Mouse (Mus musculus) megakaryocyte-erythroid progenitor cell, adult 5-6 weeks (primary cell): Measurements from ENCODE around the gene Cd4. TPM values are rescaled to one million over a fixed set of nuclear protein-coding genes. Genes with fewer than 3 reads are reported as not detected.

Experiments used
- ATAC-seq: replicated peaks from 2 replicates; pipeline ENCODE4 v1.8.0; 2016; ENCODE audit warnings: mild to moderate bottlenecking, inconsistent platforms; ENCODE audit not compliant: severe bottlenecking, poor library complexity, low FRiP score, low TSS enrichment
- total RNA-seq, 2 experiments: library from RNA; stranded (forward) in 1 of 2; stranded (reverse) in 1 of 2; fragments of 200-1000, 215-1000 nt in 1 of 2; fragments of >200 nt in 1 of 2; fragmentation: Nextera tagmentation in 1 of 2; gene quantifications; 2 replicates each; pipeline ENCODE4 v1.2.3; 2014 to 2017

Gene Cd4
- total RNA-seq, 2 experiments from 2014 or later = not detected

DNA sequence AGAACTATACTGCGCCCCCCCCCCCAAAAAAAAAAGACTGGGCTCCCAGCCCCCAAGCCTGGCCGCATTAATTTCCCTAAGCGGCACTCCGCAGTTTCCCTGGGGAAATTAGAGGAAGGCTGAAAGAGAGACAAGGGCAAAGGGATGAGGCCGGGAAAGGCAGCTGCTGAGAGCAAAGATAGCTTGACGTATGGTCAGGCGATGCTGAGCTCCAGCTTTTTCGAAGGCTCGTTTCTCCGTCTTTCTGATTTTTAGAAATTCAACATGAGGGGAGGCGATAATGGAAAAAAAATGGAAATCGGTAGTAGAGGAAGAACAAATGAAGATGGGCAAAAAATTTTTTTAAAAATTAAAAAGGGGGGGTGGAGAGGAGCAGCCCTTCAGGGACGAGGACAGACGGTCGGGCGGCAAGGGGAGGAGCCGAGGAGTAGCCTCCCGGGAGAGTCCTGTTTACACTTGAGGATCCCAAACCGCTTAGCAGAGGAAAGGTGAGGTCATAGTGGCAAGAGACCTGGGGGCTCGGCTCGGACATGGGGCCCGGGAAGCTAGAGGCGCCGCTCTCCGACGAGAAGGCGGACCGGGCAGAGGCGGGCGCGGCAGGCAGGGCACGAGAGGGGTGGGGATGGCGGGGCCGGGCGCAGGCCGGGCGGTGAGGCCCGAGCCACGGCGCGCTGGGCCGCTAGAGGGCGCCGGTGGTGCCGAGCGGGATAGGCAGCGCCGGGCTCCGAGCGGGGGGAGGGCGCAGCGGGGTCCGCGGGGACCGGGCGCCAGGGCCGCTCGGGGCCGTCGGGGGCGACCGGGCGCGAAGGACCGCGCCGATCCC is 28.9 kb upstream of the Cd4 start:
- peak; percentile 73 for ATAC-seq

DNA sequence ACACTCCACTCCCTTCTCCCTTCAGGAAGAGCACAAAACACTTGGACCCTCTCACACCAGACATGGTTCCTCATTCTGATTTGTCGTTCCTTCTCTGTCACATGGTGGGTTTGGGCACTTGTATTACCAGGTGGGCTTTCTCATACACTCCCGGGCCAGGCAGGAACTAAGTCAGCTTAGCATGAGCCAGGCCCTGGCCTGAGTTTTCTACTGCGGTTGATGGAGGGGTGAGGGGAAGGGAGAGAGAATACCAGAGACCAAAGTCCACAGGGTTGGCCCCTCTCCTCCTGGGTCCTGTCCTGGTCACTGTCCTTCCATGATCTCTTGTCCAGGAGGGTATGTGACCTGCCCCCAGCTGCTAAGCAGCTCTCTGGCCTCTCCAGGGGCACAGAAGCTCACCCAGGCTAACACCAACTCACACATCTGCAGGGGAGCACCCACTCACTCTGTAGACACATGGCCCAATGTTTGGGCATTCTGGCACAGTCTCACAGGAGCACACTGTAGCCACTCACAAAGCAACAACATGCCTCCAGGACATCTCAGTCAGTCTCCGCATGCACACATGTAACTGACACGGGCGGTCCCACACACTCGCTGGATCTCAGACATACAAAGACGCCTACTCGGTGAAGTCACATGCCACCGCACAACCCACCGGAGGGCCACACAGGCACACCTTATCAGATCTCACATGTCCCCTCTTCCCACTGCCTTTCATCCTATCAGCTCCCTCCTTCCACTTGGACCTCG is 28.1 kb upstream of the Cd4 start:
- no peak for ATAC-seq

DNA sequence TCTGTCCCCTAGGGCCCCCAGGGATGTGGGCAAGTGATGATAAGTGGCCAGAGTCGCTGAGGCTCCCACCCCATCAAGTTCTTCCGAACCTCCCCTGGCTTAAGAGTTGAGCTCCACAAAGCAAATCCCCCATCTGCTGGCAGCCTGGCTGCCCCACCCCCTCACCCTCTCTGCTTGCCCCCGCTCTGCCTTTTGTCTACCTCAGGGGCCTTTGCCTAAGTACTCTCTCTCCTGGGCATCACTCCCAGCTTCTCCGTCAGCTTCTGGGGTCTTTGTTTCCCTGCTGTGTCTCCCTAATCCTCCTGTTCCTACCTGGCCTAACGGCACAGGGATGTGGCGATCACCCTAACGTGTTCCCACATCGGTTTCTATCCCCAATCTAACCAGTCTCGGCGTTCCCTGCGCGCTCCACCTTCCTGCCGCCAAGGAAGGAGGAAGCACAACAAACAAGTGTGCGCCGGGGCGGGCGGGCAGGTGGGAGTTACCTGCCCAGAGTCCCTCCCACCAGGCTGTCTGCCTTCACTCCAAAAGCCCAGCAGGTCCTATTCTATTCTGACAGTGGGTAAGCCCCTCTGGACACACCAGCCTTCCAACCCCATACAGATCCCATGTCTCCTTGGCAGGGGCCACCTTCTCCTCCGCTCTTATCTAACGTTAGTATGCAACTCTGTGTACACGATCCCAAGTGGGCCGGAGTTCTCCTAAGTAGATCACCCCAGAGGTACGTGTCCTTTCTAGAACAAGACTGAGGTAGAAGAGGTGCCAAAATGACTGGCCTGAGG is 27.3 kb upstream of the Cd4 start:
- ATAC-seq = no peak

DNA sequence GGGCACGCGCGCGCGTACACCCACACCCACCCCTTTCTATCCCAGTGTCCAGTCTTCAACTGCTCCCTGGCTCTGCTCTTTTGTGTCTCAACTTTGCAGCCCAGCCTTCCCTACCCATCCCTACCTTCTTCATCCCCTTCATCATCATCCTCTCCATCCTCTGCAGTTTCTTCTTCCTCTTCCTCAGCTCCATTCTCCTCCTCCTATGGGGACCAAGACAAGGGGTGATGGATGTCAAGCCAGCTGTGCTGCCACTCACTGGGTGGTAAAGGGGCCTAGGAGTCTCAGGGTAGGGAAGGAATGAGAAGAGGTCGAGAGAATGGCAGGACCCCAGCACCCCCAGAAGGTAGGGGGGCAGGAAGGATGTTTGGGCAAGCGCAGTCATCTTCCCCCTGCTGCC is 26.5 kb upstream of the Cd4 start:
- no peak for ATAC-seq

DNA sequence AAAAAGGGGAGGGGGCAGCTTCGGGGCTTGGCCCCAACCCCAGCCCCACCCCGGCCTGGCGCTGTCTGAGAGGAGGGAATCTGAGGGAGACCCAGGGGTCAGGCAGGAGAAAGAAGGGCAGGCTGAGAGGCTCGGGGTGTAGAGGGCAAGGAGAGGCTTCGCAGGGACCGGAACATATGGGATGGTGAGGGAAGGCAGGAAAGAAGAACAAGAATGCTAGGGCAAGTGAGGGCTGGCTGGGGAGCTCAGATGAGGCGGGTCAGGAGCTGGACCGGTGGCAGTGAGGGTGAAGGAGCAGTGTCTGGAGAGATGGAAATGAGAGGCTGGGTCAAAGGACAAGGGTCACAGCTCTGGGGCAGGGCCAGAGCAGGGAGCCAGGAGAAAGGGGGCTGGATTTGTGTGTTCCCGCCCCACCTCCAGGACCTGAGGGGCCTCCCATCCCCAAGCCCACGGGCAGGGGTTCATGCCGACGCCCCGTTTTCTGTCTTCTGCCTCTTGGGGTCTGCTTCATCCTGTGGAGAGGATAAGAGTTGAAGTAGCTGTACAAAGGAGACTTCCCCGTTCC is 25.8 kb upstream of the Cd4 start:
- ATAC-seq = no peak

DNA sequence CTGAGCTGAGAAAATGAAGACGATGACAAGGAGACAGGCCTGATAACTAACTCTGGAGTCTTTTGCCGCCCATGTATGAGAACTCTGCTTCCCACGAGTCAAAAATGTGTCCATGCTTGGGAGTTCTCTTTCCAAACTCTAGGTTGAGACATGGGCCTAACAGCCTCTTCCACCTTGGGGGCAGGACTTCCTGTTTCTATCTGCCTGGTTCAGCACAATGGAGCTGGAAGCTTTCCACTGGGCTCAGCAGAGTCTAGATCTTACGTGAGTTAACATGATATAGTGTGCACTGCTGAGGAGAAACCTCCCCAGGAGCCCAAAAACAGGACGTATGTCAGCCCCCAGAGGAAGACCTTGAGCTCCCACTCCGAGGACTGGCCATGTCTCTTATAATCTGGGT is 25.2 kb upstream of the Cd4 start:
- no peak for ATAC-seq

DNA sequence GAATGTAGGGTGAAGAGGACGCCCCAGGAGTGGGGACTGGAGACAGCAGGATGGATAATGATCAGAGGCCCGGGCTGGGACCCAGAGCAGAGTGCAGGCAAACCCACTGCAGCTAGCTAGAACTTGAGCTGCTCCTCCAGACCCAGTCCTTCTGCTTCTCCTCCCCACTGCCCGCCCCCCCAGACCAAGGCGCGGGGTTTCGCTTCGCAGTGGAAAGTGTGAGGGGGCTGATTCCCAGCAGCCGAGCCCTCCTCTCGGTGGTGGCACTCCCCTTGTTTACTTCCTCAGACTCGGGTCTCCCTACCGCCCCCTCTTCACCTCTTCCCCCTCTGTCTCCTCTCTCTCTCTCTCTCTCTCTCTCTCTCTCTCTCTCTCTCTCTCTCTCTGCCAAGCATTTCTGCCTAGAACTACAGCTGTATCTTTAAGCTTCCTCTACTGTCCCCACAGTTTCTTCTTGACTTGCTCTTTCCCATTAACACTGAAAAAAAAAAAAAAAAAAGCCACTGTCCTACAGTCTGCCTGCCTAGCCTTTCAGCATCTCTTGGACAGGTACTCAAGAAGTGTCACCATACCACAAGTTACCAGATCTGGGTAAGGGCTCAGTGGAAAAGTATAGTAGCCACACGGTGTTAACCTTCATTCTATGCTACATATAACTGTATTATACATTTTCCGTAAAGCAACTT is 23.7 kb upstream of the Cd4 start, which contains the start of gene Lag3:
Lag3 (minus strand) TSS at position 173 of the 686 bp plus-strand sequence.
- ATAC-seq = no peak

DNA sequence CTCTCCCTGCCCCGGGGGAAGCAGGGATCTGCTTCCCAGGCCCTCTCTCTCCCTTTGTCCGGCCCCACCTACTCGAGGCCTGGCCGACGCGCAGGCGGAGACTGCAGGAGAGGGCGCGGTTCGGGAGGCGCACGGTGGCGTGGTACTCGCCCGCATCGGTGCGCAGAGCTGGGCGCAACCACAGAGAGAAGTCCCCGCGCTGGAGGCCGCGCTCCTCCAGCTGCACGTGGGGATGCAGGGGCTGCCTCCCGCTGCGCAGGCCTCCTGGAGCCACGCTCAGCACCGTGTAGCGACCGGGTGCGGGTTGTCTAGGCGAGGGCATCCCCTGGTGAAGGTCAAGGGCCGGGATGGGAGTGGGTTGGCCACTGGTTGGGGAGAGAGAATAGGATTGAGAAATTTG is 22.0 kb upstream of the Cd4 start:
- no peak for ATAC-seq

DNA sequence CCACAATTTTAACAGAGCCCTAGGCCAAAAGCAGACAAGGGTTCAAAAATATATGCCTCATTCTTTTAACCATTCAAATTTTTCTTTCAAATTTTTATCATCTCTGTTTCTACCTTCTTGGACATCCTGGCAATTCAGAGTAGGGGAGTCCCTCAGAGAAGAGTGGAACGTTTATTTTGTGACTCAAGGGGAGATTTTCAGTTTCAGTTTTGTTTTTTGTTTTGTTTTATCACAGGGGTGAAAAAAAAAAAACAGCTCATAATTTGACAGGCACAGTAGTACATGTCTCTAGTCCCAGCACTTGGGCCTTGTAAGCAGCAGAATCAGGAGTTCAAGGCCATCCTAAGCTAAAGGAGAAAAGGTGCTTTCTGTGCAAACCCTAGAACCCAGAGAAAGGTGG is 19.7 kb upstream of the Cd4 start:
- ATAC-seq = no peak

DNA sequence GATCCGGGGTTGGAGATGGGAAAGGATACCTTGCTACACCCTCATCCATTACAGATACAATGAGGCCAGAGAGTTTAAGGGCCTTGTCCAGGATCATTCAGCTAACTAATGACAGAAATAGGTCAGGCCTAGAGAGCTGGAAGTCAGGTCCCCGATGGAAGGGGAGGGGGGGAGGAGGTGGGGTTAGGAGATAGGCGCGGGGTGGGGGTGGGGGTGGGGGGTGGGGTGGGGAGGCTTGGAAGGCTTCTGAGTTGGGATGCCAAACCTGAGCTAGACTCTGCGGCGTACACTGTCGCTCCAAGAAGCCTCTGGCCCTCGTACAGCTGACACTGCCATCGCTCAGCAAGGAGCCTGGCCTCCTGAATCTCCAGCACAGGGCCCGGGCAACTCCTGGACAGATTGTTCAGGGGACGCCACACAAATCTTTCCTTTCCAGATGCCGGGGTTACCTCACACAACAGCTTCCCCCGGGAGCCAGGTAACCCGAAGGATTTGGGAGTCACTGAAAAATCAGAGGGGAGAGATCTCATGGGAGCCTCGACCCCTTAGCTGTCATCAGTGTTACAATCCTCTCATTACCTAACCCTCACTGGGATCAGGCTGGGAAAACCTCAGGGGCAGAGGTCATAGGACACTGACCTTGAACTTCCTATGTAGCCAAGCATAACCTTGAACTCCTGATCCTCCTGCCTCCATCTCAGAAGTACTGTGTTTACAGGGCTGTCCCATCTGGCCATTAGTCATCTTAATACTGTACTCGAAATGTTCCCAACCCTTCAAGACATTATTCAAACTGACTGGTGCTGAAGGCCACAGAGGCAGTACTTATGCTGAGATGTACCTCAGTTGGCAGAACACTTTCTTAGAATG is 17.2 kb upstream of the Cd4 start:
- ATAC-seq = no peak

DNA sequence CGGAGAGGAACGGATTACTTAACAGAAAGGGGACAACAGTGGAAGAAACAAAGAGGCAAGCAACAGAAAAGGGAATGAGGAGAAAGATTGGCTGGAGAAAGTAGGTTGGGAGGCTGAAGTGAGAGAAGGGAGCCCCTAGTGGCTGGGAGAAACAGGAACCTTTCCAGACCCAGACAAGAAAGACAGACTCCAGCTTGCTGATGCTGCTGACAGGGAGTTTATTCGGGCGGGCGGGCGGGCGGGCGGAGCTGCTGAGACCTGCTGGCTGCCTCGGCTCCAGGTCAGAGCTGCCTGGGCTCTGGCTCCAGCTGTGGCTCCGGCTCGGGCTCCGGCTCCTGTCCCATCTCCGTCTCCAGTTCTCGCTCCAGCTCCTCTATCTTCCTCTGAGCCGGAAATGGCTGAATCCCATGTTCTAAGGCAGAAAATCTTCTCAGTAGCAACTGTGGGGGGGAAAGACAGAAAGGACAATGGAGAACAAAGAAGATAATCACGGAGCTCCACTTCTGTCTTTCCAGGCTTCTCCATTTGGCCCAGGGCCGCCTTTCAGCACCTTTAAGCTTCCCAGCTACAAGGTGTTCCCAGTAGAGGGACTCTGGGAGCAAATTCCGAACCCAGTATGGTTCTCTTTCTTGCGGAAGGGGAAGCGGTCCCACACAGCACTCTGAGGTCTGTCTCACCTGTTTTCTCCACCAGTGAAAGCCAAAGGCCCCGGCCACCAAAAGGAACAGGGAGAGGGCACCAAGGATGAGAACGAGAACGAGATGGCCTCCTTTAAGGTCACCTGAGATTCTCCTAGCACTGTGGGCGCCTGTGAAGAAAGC is 16.4 kb upstream of the Cd4 start:
- ATAC-seq = peak; percentile 78

DNA sequence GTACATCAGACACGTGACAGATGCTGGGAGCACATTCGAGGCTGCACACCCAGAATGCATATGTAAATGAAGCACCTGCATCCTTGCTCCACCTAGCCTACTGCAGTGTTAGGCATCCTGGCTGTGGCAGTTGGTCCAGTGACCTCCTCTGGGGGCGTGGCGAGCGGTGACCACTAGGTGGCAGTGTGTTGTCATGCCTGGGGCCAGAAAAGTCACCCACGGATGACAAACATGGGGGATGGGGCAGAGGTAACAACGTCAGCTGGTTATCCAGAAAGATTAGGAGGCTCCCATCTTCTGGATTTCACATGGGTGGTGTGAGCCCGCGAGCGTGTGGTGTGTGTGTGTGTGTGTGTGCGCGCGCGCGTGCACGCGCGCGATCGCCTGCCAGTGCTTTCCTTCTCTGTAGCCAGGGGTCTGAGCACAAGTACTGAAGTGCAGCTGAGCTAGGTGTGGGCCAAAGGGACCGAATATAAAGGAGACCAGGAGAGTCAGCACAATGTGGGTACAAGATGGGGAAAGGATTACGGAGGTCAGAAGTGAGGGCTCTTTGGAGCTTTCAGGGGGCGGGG is 15.6 kb upstream of the Cd4 start:
- peak; percentile 93 for ATAC-seq

DNA sequence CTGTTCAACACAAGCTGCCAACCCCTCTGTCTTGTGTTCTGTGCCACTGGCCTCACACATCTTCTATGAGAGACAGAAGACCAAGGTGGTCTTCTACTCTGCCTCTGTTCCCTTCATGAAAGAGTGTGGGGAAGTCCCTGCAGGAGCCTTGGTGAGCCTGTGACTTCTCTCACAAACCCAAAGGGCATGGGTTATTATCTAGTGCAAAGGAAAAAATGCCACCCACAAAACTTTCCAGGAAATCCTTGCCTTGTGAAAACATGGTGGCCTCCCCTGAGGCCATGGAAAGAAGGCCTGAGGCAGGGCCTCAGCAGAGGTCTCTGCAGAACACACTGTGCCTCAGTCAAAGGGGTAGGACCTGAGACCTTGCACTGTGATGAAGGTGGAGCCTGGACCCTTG is 13.8 kb upstream of the Cd4 start:
- ATAC-seq = no peak

DNA sequence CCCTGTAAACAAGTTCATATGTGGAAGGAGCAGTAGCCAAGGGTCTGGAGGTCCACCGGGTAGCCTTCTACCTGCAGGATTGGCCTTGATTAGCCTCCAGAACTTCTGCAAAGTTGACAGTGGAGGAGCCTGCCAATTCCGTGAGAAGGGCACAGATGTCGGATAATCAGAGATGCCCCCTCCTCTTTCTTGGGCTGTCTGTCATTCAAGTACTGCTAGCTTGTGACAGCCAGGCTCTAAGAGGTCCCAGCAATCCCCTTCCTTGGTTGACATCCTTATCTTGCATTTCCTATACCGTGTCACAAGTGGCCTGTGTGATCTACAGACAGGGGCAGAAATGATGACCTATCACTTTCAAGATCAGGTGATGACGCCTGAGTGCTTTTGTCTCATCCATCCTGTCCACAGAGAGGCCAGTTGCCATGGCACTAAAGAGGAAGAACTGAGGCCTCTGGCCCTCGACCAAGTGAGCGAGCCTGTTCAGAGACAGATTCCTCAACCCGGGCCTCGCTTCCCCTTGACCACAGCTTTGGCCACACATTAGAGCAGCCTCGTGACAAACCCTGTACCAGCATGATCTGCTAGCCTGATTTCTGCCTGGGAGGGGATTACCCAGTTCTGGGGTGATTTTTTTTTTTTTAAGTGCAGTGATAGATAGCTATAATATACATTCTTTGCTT is 12.9 kb upstream of the Cd4 start:
- ATAC-seq = no peak

DNA sequence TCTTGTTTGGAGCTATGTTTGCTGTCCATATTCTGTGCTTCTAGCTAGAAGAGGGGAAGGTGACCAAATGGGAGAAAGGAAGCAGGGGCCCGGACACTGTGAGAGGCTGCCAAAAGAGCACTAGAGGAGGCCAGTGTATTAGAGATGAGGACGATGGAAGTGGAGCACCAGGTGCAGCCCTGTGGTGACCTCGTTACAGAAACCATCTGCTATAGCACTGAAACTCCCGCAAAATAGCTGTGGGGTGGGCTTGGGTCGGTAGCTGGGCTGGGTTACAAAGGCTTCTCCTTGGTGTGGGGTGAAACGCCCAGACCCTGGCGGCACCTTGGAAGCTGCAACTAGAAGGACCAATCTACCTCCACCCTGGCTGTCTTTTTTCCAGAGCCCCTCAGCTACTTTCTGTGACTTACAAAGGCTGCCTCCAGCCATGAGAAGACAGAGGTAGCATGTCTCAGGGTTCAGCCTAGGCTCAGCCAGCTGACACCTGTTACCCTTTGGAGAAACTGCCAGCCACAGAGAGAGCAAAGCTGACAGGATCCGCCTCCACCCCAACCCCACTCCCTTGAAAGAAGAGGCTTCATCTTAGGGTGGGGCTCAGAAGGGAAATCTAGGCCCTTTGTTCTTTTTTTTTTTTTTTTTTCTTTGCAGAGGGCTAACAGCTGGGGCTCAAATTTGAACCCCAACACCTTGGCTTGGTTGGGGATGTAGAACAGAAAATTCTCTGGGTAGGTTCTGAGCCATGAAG is 12.2 kb upstream of the Cd4 start:
- no peak for ATAC-seq

DNA sequence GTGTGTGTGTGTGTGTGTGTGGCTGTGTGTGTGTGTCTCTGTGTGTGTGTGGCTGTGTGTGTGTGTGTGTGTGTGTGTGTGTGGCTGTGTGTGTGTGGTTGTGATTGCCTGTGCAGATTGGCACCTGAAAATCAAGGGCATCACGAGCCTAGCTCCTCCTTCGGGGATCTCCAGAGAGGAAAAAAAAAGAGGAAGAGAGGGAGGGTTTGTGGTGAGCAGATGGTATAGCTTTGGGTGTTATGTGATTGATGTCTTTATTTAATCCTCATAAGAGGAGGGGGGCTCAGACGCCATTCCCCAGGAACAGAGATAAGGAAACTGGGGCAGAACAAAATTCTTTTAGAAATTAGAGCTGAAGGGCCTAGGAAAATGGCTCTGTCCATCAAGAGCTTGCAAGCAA is 10.3 kb upstream of the Cd4 start:
- no peak for ATAC-seq
